Mouse (Mus musculus) liver, adult 2 months (tissue): Measurements from ENCODE around the gene Kif5a. TPM values are rescaled to one million over a fixed set of nuclear protein-coding genes. Genes with fewer than 3 reads are reported as not detected.

Experiments
- DNase-seq: peaks from one replicate; pipeline ENCODE4 v3.0.0-alpha.2; 2011; ENCODE audit warnings: low read depth, low spot score; ENCODE audit errors: extremely low read depth
- H3K27ac ChIP-seq: fragments of 200-500 bp; replicated peaks from 2 replicates; pipeline ENCODE4 v1.5.1; 2012; ENCODE audit warnings: low read depth, mild to moderate bottlenecking, control low read depth, inconsistent platforms, low read length; ENCODE audit not compliant: insufficient read depth
- H3K27me3 ChIP-seq: fragments of 200-500 bp; 2 replicates; pipeline ENCODE4 v1.6.1; 2012; ENCODE audit warnings: mild to moderate bottlenecking, moderate library complexity, low read length, inconsistent platforms; ENCODE audit not compliant: control insufficient read depth, insufficient read depth
- H3K36me3 ChIP-seq: fragments of 200-500 bp; 2 replicates; pipeline ENCODE4 v1.6.1; 2012; ENCODE audit warnings: low read length, inconsistent platforms; ENCODE audit not compliant: control insufficient read depth, insufficient read depth
- H3K4me1 ChIP-seq: fragments of 200-500 bp; 2 replicates; pipeline ENCODE4 v1.6.1; 2011; ENCODE audit warnings: low read length; ENCODE audit not compliant: control insufficient read depth, insufficient read depth
- H3K4me3 ChIP-seq: fragments of 200-500 bp; 2 replicates; pipeline ENCODE4 v1.5.1; 2011; ENCODE audit warnings: low read depth, mild to moderate bottlenecking, control low read depth, low read length, moderate library complexity; ENCODE audit not compliant: insufficient read depth
- H3K79me2 ChIP-seq: fragments of 200-500 bp; 2 replicates; pipeline ENCODE4 v1.6.1; 2012; ENCODE audit warnings: inconsistent platforms, mild to moderate bottlenecking, low read length, moderate library complexity; ENCODE audit not compliant: control insufficient read depth, insufficient read depth
- H3K9ac ChIP-seq: fragments of 200-500 bp; 2 replicates; pipeline ENCODE4 v1.6.1; 2012; ENCODE audit warnings: low read depth, mild to moderate bottlenecking, control low read depth, inconsistent platforms, low read length
- CTCF ChIP-seq: fragments of 200-500 bp; IDR thresholded peaks from 2 replicates; pipeline ENCODE4 v1.5.1; 2011; ENCODE audit warnings: low read depth, low read length, control low read depth
- POLR2A ChIP-seq: fragments of 200-500 bp; IDR thresholded peaks from 2 replicates; pipeline ENCODE4 v1.6.1; 2011; ENCODE audit warnings: low read length, control low read depth; ENCODE audit not compliant: insufficient read depth; ENCODE audit errors: extremely low read depth
- WGBS: fragments of 180-500 bp; shearing (Covaris S2); methylation state at CpG from one replicate; pipeline ENCODE4 v1.1.7; 2018; 5-methylcytosine and 5-hydroxymethylcytosine counted together
- polyA plus RNA-seq: library from polyadenylated mRNA; depleted of rRNA; stranded (reverse); fragments of >200 nt; gene quantifications from 2 replicates; pipeline ENCODE4 v1.2.3, GENCODE M21; 2012
- total RNA-seq: library from RNA; depleted of rRNA; stranded (reverse); fragments of >200 nt; gene quantifications from 2 replicates; pipeline ENCODE4 v1.2.3, GENCODE M21; 2014

The Kif5a gene
- total and polyA plus RNA-seq, 2 experiments = 0.55 to 10.7 TPM

GRCm38 (mm10) chr10:127218339-127218738, 44.8 kb downstream of the Kif5a start:
- H3K9ac ChIP-seq = no peak overlapping the region
- H3K27ac ChIP-seq = no peak overlapping the region
- TF ChIP-seq POLR2A (no peak), CTCF (no peak)
- no peaks in the 10 kb centered on the region for H3K79me2 ChIP-seq
- no peak for DNase-seq
- no peaks in the 10 kb centered on the region for H3K4me1 ChIP-seq
- H3K4me3 ChIP-seq = no peak overlapping the region
- 93% methylated on average over 2 of the region's 2 CpGs for WGBS
- no peaks in the 10 kb centered on the region for H3K27me3 ChIP-seq
- no peaks in the 10 kb centered on the region for H3K36me3 ChIP-seq

GRCm38 (mm10) chr10:127217177-127217576, 46.0 kb downstream of the Kif5a start:
- Histone ChIP-seq H3K27me3 (no peaks in the 10 kb centered on the region), H3K79me2 (no peaks in the 10 kb centered on the region), H3K9ac (no peak overlapping the region)

DNA sequence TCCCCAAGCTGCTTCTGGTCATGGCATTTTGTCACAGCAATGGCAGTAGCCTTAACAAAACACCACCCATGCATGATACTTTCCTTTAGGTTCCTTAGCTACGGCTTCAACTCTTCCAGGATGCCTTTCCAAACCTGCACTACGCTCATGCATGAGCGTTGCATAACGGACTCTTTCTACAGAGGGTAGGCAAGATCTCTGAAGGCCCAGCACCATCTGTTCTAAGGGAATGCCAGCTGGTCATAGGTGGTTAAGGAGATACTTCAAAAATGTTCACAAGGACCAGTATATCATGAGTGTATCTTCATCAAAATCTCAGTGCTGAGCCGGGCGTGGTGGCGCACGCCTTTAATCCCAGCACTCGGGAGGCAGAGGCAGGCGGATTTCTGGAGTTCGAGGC, 46.7 kb downstream of the Kif5a start:
- WGBS = 98% methylated on average over 11 of the region's 11 CpGs
- Histone ChIP-seq H3K79me2 (no peaks in the 10 kb centered on the region), H3K9ac (no peak overlapping the region), H3K36me3 (no peaks in the 10 kb centered on the region), H3K4me3 (no peak overlapping the region), H3K4me1 (no peaks in the 10 kb centered on the region), H3K27ac (no peak overlapping the region), H3K27me3 (no peaks in the 10 kb centered on the region)
- TF ChIP-seq CTCF (no peak), POLR2A (no peak)
- no peak for DNase-seq

More at GRCm38 (mm10) chr10:127217177-127217576, 46.0 kb downstream of the Kif5a start:
- TF ChIP-seq CTCF = no peak
- no peak for TF ChIP-seq POLR2A
- Histone ChIP-seq H3K27ac (no peak overlapping the region), H3K36me3 (no peaks in the 10 kb centered on the region), H3K4me1 (no peaks in the 10 kb centered on the region), H3K4me3 (no peak overlapping the region)
- DNase-seq = no peak

- TF ChIP-seq CTCF (no peak), POLR2A (no peak)
- H3K79me2 ChIP-seq = peaks cover 10% of the 10 kb centered on the region; the same call in 1 of the 2 replicates
- H3K27ac ChIP-seq = no peak overlapping the region
- H3K4me1 ChIP-seq = peaks cover 6% of the 10 kb centered on the region
- no peaks in the 10 kb centered on the region for H3K27me3 ChIP-seq
- 19% methylated on average over 1 of the region's 1 CpGs for WGBS
- DNase-seq = no peak
- H3K36me3 ChIP-seq = no peaks in the 10 kb centered on the region
- H3K9ac ChIP-seq = no peak overlapping the region
- H3K4me3 ChIP-seq = no peak overlapping the region
Measured at GRCm38 (mm10) chr10:127214422-127214803, 48.7 kb downstream of the Kif5a start.

DNA sequence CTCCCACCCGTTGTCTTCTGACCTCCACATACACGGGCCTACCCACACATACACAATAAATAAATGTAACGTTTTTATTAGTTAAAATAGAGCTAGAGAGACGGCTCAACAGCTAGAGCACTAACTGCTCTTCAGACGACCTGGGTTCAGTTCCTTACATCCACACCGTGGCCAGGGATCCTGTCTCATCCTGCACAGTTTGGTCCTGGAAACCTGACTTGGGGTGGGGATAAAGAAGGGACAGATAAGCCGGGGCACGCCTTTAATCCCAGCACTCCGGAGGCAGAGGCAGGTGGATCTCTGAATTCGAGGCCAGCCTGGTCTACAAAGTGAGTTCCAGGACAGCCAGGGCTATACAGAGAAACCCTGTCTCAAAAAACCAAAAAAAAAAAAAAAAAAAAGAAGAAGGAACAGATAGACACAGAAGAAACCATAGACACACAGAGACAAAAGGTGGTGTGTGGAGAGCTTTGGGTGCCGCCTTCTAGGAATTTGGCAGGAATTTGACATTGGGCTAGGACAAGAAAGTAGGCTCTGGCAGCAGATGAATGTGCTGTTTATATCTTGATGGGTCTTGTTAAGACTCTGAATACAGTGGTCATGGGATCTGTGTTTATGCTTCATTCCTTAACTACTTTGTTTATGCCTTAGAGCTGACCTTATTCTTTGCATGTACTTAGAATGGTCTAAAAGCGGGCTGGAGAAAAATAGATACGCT, 49.3 kb downstream of the Kif5a start:
- WGBS = 87% methylated on average over 13 of the region's 13 CpGs
- no peak overlapping the region for H3K27ac ChIP-seq
- peaks cover 10% of the 10 kb centered on the region; the same call in 1 of the 2 replicates for H3K79me2 ChIP-seq
- TF ChIP-seq CTCF (no peak), POLR2A (no peak)
- no peak overlapping the region for H3K9ac ChIP-seq
- no peaks in the 10 kb centered on the region for H3K36me3 ChIP-seq
- no peak for DNase-seq
- H3K4me1 ChIP-seq = peaks cover 6% of the 10 kb centered on the region
- H3K4me3 ChIP-seq = no peak overlapping the region
- no peaks in the 10 kb centered on the region for H3K27me3 ChIP-seq

DNA sequence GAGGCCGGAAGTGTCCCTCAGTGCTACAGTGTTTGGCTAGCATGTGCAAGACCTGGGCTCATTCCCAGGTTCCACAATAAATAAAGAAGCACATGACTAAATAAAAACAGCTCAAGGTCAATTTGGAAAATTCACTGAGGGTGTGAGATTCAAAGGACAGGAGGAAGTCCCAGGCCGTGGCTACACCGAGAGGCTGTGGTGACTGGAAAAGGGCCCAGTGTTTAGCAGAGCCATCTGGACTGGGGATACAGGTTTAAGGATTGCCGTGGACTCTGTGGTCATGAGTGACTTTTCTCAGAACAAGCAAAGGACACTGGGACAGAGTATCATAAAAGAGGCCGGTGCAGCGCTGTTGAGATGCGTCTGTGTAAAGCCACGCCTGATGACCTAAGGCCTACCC, 49.9 kb downstream of the Kif5a start:
- Histone ChIP-seq H3K4me1 (peaks cover 6% of the 10 kb centered on the region), H3K27ac (no peak overlapping the region), H3K36me3 (no peaks in the 10 kb centered on the region), H3K27me3 (no peaks in the 10 kb centered on the region), H3K4me3 (no peak overlapping the region), H3K9ac (no peak overlapping the region), H3K79me2 (peaks cover 10% of the 10 kb centered on the region; the same call in 1 of the 2 replicates)
- no peak for TF ChIP-seq CTCF
- TF ChIP-seq POLR2A = no peak
- 50% methylated on average over 8 of the region's 8 CpGs for WGBS
- peak; percentile 55 for DNase-seq
